Mouse (Mus musculus) limb, embryonic 13.5 days (tissue): ENCODE data around the gene Sh2b1. TPM values are rescaled to one million over a fixed set of nuclear protein-coding genes. Genes with fewer than 3 reads are reported as not detected.

Source experiments
- ATAC-seq: fragments of 200-750 bp; cut with Nextera tagmentation; 2 replicates; pipeline ENCODE4 v1.8.0; 2017; ENCODE audit warnings: low read depth, moderate number of reproducible peaks, moderate TSS enrichment; ENCODE audit not compliant: low FRiP score
- H3K27ac ChIP-seq: fragments of 300-500 bp; sonication (generic); 2 replicates; pipeline ENCODE4 v1.5.1; 2015; ENCODE audit warnings: inconsistent platforms, mild to moderate bottlenecking, moderate library complexity
- H3K27me3 ChIP-seq: fragments of 300-500 bp; sonication (generic); 2 replicates; pipeline ENCODE4 v1.6.1; 2015; ENCODE audit warnings: mild to moderate bottlenecking, inconsistent platforms
- H3K36me3 ChIP-seq: fragments of 300-500 bp; sonication (generic); 2 replicates; pipeline ENCODE4 v1.6.1; 2015; ENCODE audit warnings: inconsistent platforms, mild to moderate bottlenecking, moderate library complexity
- H3K4me1 ChIP-seq: fragments of 300-500 bp; sonication (generic); 2 replicates; pipeline ENCODE4 v1.6.1; 2015; ENCODE audit warnings: inconsistent platforms
- H3K4me2 ChIP-seq: fragments of 300-500 bp; sonication (generic); replicated peaks from 2 replicates; pipeline ENCODE4 v1.6.1; 2015; ENCODE audit warnings: inconsistent platforms, mild to moderate bottlenecking, moderate library complexity
- H3K4me3 ChIP-seq: fragments of 300-500 bp; sonication (generic); 2 replicates; pipeline ENCODE4 v1.5.1; 2015; ENCODE audit warnings: moderate library complexity, mild to moderate bottlenecking, inconsistent platforms
- H3K9ac ChIP-seq: fragments of 300-500 bp; sonication (generic); 2 replicates; pipeline ENCODE4 v1.6.1; 2015; ENCODE audit warnings: mild to moderate bottlenecking, inconsistent platforms
- H3K9me3 ChIP-seq: fragments of 300-500 bp; sonication (generic); 2 replicates; pipeline ENCODE4 v1.6.1; 2016; ENCODE audit warnings: inconsistent platforms
- WGBS: fragments of 180-500 bp; shearing (Covaris S2); methylation state at CpG from one replicate; pipeline ENCODE4 v1.1.7; 2015; 5-methylcytosine and 5-hydroxymethylcytosine counted together
- polyA plus RNA-seq: library from polyadenylated mRNA; unstranded; fragments of >200 nt; fragmentation: Nextera tagmentation; extraction: Ambion mirVana; gene quantifications from 2 replicates; pipeline ENCODE4 v1.2.1, GENCODE M21; 2015

Sh2b1 gene
- polyA plus RNA-seq, 1 experiment from 2014 or later = 61.4 TPM

- Histone ChIP-seq H3K4me1 (peaks cover 40% of the 10 kb centered on the region), H3K4me3 (no peak overlapping the region), H3K9me3 (no peaks in the 10 kb centered on the region), H3K36me3 (peaks cover 26% of the 10 kb centered on the region), H3K9ac (0 out of 2 replicates have a peak overlapping the region, but pooled peaks have one; percentile 25), H3K27me3 (no peaks in the 10 kb centered on the region), H3K4me2 (0 out of 2 replicates have a peak overlapping the region, but pooled peaks have one; percentile 1), H3K27ac (peak overlapping the region; percentile 15; the same call in 1 of the 2 replicates)
- 48% methylated on average over 4 of the region's 4 CpGs for WGBS
- no peak for ATAC-seq
These were observed 11.7 kb downstream of the Sh2b1 start for GRCm38 (mm10) chr7:126463547-126463946.

GRCm38 (mm10) chr7:126463004-126463403 lies 12.2 kb downstream of the Sh2b1 start, which contains the start of gene Atp2a1:
Gene Atp2a1 (minus strand): TSS chr7:126463108.
- H3K27ac ChIP-seq = peak within 1 kb of the TSS; percentile 52; the same call in 1 of the 2 replicates

GRCm38 (mm10) chr7:126461626-126462025 lies 13.6 kb downstream of the Sh2b1 start:
- peak overlapping the region; percentile 43; the same call in 1 of the 2 replicates for H3K9ac ChIP-seq
- peak overlapping the region; percentile 21 for H3K4me2 ChIP-seq
- H3K36me3 ChIP-seq = peaks cover 7% of the 10 kb centered on the region; the same call in 1 of the 2 replicates
- H3K27ac ChIP-seq = peak overlapping the region; percentile 52; the same call in 1 of the 2 replicates
- no peaks in the 10 kb centered on the region for H3K9me3 ChIP-seq
- peaks cover 40% of the 10 kb centered on the region for H3K4me1 ChIP-seq
- no peaks in the 10 kb centered on the region for H3K27me3 ChIP-seq
- WGBS = 66% methylated on average over 3 of the region's 3 CpGs
- H3K4me3 ChIP-seq = peak overlapping the region; percentile 3
- no peak for ATAC-seq

More at GRCm38 (mm10) chr7:126463004-126463403, 12.2 kb downstream of the Sh2b1 start, which contains the start of gene Atp2a1:
- Histone ChIP-seq H3K9me3 (no peaks in the 10 kb centered on the region), H3K4me2 (peak within 1 kb of the TSS; percentile 21), H3K36me3 (peaks cover 21% of the 10 kb centered on the region), H3K4me3 (peak within 1 kb of the TSS; percentile 3; the same call in 1 of the 2 replicates), H3K4me1 (peaks cover 40% of the 10 kb centered on the region), H3K9ac (peak within 1 kb of the TSS; percentile 43), H3K27me3 (no peaks in the 10 kb centered on the region)
- WGBS = 38% methylated on average over 5 of the region's 5 CpGs
- no peak for ATAC-seq

GRCm38 (mm10) chr7:126460623-126461399 lies 14.4 kb downstream of the Sh2b1 start:
- H3K4me3 ChIP-seq = peak overlapping the region; percentile 15; the same call in 1 of the 2 replicates
- no peaks in the 10 kb centered on the region for H3K27me3 ChIP-seq
- peak overlapping the region; percentile 21 for H3K4me2 ChIP-seq
- H3K27ac ChIP-seq = peak overlapping the region; percentile 48; the same call in 1 of the 2 replicates
- peak overlapping the region; percentile 21; the same call in 1 of the 2 replicates for H3K9ac ChIP-seq
- 32% methylated on average over 10 of the region's 10 CpGs for WGBS
- no peaks in the 10 kb centered on the region for H3K9me3 ChIP-seq
- ATAC-seq = peak; percentile 12; the same call in 1 of the 2 replicates
- H3K36me3 ChIP-seq = no peaks in the 10 kb centered on the region
- peaks cover 36% of the 10 kb centered on the region for H3K4me1 ChIP-seq

GRCm38 (mm10) chr7:126458844-126459618 lies 16.2 kb downstream of the Sh2b1 start:
- H3K9ac ChIP-seq = no peak overlapping the region

GRCm38 (mm10) chr7:126458225-126458624 lies 17.0 kb downstream of the Sh2b1 start:
- no peaks in the 10 kb centered on the region for H3K36me3 ChIP-seq
- no peak for ATAC-seq
- WGBS = 77% methylated on average over 5 of the region's 5 CpGs
- H3K4me2 ChIP-seq = no peak overlapping the region
- H3K9ac ChIP-seq = no peak overlapping the region
- H3K27ac ChIP-seq = no peak overlapping the region
- no peaks in the 10 kb centered on the region for H3K27me3 ChIP-seq
- no peak overlapping the region for H3K4me3 ChIP-seq
- H3K9me3 ChIP-seq = no peaks in the 10 kb centered on the region
- peaks cover 14% of the 10 kb centered on the region for H3K4me1 ChIP-seq

More at GRCm38 (mm10) chr7:126458844-126459618, 16.2 kb downstream of the Sh2b1 start:
- H3K27me3 ChIP-seq = no peaks in the 10 kb centered on the region
- peak overlapping the region; percentile 14; the same call in 1 of the 2 replicates for H3K4me2 ChIP-seq
- WGBS = 80% methylated on average over 11 of the region's 11 CpGs
- H3K36me3 ChIP-seq = no peaks in the 10 kb centered on the region
- H3K27ac ChIP-seq = no peak overlapping the region
- ATAC-seq = no peak
- no peak overlapping the region for H3K4me3 ChIP-seq
- peaks cover 22% of the 10 kb centered on the region for H3K4me1 ChIP-seq
- no peaks in the 10 kb centered on the region for H3K9me3 ChIP-seq

GRCm38 (mm10) chr7:126456382-126457266 lies 18.6 kb downstream of the Sh2b1 start:
- peaks cover 9% of the 10 kb centered on the region; the same call in 1 of the 2 replicates for H3K4me1 ChIP-seq
- H3K9me3 ChIP-seq = no peaks in the 10 kb centered on the region
- H3K36me3 ChIP-seq = no peaks in the 10 kb centered on the region
- WGBS = 86% methylated on average over 17 of the region's 17 CpGs
- no peak overlapping the region for H3K4me3 ChIP-seq
- no peaks in the 10 kb centered on the region for H3K27me3 ChIP-seq
- no peak overlapping the region for H3K27ac ChIP-seq
- no peak overlapping the region for H3K9ac ChIP-seq
- ATAC-seq = no peak
- H3K4me2 ChIP-seq = no peak overlapping the region

GRCm38 (mm10) chr7:126455242-126455641 lies 20.0 kb downstream of the Sh2b1 start:
- no peak overlapping the region for H3K4me2 ChIP-seq
- no peak overlapping the region for H3K27ac ChIP-seq
- no peak overlapping the region for H3K9ac ChIP-seq
- H3K4me3 ChIP-seq = no peak overlapping the region
- 77% methylated on average over 2 of the region's 2 CpGs for WGBS
- no peaks in the 10 kb centered on the region for H3K4me1 ChIP-seq
- ATAC-seq = no peak
- H3K36me3 ChIP-seq = no peaks in the 10 kb centered on the region
- no peaks in the 10 kb centered on the region for H3K9me3 ChIP-seq
- no peaks in the 10 kb centered on the region for H3K27me3 ChIP-seq

GRCm38 (mm10) chr7:126453861-126454260 lies 21.4 kb downstream of the Sh2b1 start:
- no peak for ATAC-seq
- WGBS = 41% methylated on average over 7 of the region's 7 CpGs
- H3K36me3 ChIP-seq = peaks cover under 1% of the 10 kb centered on the region; the same call in 1 of the 2 replicates

GRCm38 (mm10) chr7:126452244-126452643 lies 23.0 kb downstream of the Sh2b1 start:
- Histone ChIP-seq H3K27ac (no peak overlapping the region), H3K9me3 (no peaks in the 10 kb centered on the region), H3K4me2 (no peak overlapping the region), H3K4me1 (no peaks in the 10 kb centered on the region), H3K36me3 (peaks cover 16% of the 10 kb centered on the region), H3K9ac (no peak overlapping the region), H3K4me3 (no peak overlapping the region), H3K27me3 (no peaks in the 10 kb centered on the region)
- 93% methylated on average over 3 of the region's 3 CpGs for WGBS
- no peak for ATAC-seq

More at GRCm38 (mm10) chr7:126453861-126454260, 21.4 kb downstream of the Sh2b1 start:
- no peaks in the 10 kb centered on the region for H3K4me1 ChIP-seq
- no peak overlapping the region for H3K9ac ChIP-seq
- H3K27ac ChIP-seq = no peak overlapping the region
- no peak overlapping the region for H3K4me2 ChIP-seq
- no peaks in the 10 kb centered on the region for H3K9me3 ChIP-seq
- no peak overlapping the region for H3K4me3 ChIP-seq
- H3K27me3 ChIP-seq = no peaks in the 10 kb centered on the region

- no peaks in the 10 kb centered on the region for H3K4me1 ChIP-seq
- no peak overlapping the region for H3K4me2 ChIP-seq
- H3K27me3 ChIP-seq = no peaks in the 10 kb centered on the region
- H3K36me3 ChIP-seq = peaks cover 32% of the 10 kb centered on the region
- no peak overlapping the region for H3K4me3 ChIP-seq
- H3K27ac ChIP-seq = no peak overlapping the region
- no peaks in the 10 kb centered on the region for H3K9me3 ChIP-seq
- ATAC-seq = no peak
- no peak overlapping the region for H3K9ac ChIP-seq
- WGBS = 91% methylated on average over 6 of the region's 6 CpGs
These were observed 24.6 kb downstream of the Sh2b1 start for GRCm38 (mm10) chr7:126450641-126451040.
